Mouse (Mus musculus) heart, adult 11 months (tissue): Measurements from ENCODE around the gene Lbhd2.

Experiments
- DNase-seq: peaks from one replicate; pipeline ENCODE4 v3.0.0; 2022

Gene Lbhd2

GRCm38 (mm10) chr12:111406622-111407021 is at the start of gene Lbhd2:
TSS of gene Lbhd2 (plus strand) at chr12:111406809.
- DNase-seq, result no peak

GRCm38 (mm10) chr12:111360671-111361070 is 45.9 kb upstream of the Lbhd2 start:
- peak; percentile 88 for DNase-seq

GRCm38 (mm10) chr12:111361319-111362098 is 45.1 kb upstream of the Lbhd2 start:
- peak; percentile 87 for DNase-seq

- DNase-seq, result peak; percentile 86
Observed at GRCm38 (mm10) chr12:111364234-111364633, 42.4 kb upstream of the Lbhd2 start.

GRCm38 (mm10) chr12:111367065-111367464 is 39.5 kb upstream of the Lbhd2 start:
- DNase-seq, result no peak

GRCm38 (mm10) chr12:111370249-111370648 is 36.4 kb upstream of the Lbhd2 start:
- peak; percentile 87 for DNase-seq

- no peak for DNase-seq
Observed at GRCm38 (mm10) chr12:111371905-111372304, 34.7 kb upstream of the Lbhd2 start.

- DNase-seq, result no peak
Observed at GRCm38 (mm10) chr12:111373411-111373810, 33.2 kb upstream of the Lbhd2 start.

GRCm38 (mm10) chr12:111374727-111375126 is 31.9 kb upstream of the Lbhd2 start:
- peak; percentile 90 for DNase-seq

- peak; percentile 85 for DNase-seq
Observed at GRCm38 (mm10) chr12:111375559-111375958, 31.1 kb upstream of the Lbhd2 start.

GRCm38 (mm10) chr12:111376053-111376452 is 30.6 kb upstream of the Lbhd2 start:
- no peak for DNase-seq

GRCm38 (mm10) chr12:111376826-111377331 is 29.7 kb upstream of the Lbhd2 start:
- DNase-seq, result peak; percentile 99

- DNase-seq, result peak; percentile 100
Observed at GRCm38 (mm10) chr12:111377376-111377973, 29.1 kb upstream of the Lbhd2 start, which contains the start of gene Cdc42bpb. TSS of gene Cdc42bpb (minus strand) at chr12:111377718.

GRCm38 (mm10) chr12:111377986-111378490 is 28.6 kb upstream of the Lbhd2 start:
- no peak for DNase-seq

GRCm38 (mm10) chr12:111378812-111379211 is 27.8 kb upstream of the Lbhd2 start:
- DNase-seq, result peak; percentile 90

- no peak for DNase-seq
Observed at GRCm38 (mm10) chr12:111385883-111386641, 20.5 kb upstream of the Lbhd2 start.

GRCm38 (mm10) chr12:111386642-111387120 is 19.9 kb upstream of the Lbhd2 start:
- peak; percentile 99 for DNase-seq

- DNase-seq, result no peak
Observed at GRCm38 (mm10) chr12:111387146-111387545, 19.5 kb upstream of the Lbhd2 start.

GRCm38 (mm10) chr12:111394008-111394407 is 12.6 kb upstream of the Lbhd2 start:
- DNase-seq, result no peak

- DNase-seq, result no peak
Observed at GRCm38 (mm10) chr12:111396997-111397396, 9.6 kb upstream of the Lbhd2 start.

GRCm38 (mm10) chr12:111401454-111402184 is 5.0 kb upstream of the Lbhd2 start:
- DNase-seq, result no peak

GRCm38 (mm10) chr12:111404880-111405279 is 1.7 kb upstream of the Lbhd2 start:
- DNase-seq, result no peak
